Mouse (Mus musculus): Measurements from ENCODE around the gene Gmnn. TPM values are rescaled to one million over a fixed set of nuclear protein-coding genes. Genes with fewer than 3 reads are reported as not detected.

Gmnn gene
- polyA plus RNA-seq, 1 experiment from 2014 or later, result 16.5 TPM

GRCm38 (mm10) chr13:24759451-24759850 lies 2.3 kb downstream of the Gmnn start:
- H3K4me3 ChIP-seq (replicated peaks), result no peak overlapping the region
- WGBS, result 92% methylated on average over 10 of the region's 10 CpGs
- no peak for ATAC-seq (ENCODE audit: low FRiP score)
- no peaks in the 10 kb centered on the region for H3K27me3 ChIP-seq (replicated peaks)
- no peak overlapping the region for H3K27ac ChIP-seq (replicated peaks)
- no peak overlapping the region for H3K9ac ChIP-seq (replicated peaks)
- H3K4me2 ChIP-seq, result no peak overlapping the region
- peaks cover 13% of the 10 kb centered on the region for H3K4me1 ChIP-seq
- H3K9me3 ChIP-seq (replicated peaks), result no peaks in the 10 kb centered on the region
- H3K36me3 ChIP-seq, result no peaks in the 10 kb centered on the region

DNA sequence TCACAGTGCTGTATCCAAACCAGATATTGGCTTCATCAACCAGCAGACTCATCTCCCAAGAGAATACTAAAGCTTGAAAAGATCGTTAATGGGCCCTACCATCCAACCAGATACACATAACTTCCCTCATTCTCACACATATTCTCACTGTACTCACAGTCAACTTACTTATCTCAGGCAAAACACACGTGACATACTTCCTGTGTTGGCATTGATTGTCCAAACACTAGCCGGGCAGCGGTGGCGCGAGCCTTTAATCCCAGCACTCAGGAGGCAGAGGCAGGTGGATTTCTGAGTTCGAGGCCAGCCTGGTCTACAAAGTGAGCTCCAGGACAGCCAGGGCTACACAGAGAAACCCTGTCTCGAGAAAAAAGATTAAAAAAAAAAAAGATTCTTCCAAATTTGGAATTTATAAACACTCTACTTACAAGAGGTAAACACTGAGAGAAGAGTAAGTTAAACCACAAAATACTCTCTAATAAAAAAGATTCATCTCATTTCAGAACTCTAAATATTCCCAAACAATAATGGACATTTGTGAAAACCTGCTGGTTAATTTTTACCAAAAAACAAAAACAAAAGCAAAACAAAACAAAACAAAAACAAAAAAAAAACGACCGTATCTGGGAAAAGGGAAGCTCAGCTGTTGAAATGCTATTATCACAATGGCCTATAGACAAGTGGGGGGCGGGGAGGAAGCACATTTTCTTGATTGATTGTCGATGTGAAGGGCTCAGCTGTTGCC lies 3.7 kb downstream of the Gmnn start:
- no peaks in the 10 kb centered on the region for H3K36me3 ChIP-seq
- peaks cover 13% of the 10 kb centered on the region for H3K4me1 ChIP-seq
- no peak for ATAC-seq (ENCODE audit: low FRiP score)
- H3K4me2 ChIP-seq, result no peak overlapping the region
- H3K27ac ChIP-seq (replicated peaks), result no peak overlapping the region
- no peaks in the 10 kb centered on the region for H3K9me3 ChIP-seq (replicated peaks)
- H3K9ac ChIP-seq (replicated peaks), result no peak overlapping the region
- no peaks in the 10 kb centered on the region for H3K27me3 ChIP-seq (replicated peaks)
- no peak overlapping the region for H3K4me3 ChIP-seq (replicated peaks)
- WGBS, result 82% methylated on average over 12 of the region's 12 CpGs

DNA sequence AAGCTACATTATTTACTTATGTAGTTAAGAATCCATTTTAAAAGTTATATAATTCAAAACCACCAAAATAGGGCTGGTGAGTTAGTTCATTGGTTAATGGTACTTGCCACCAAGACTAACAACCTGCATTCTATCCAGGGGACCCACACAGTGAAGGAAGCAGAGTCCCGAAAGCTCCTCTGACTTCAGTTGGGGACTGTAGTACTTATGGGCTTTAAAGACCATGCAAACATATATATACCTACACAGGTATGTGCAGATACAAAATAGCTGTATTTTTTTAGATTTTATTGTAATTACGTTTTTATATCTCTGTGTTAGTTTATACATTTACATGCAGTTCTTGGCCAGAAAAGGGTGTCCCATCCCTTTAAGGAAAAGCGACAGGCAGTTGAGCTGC lies 5.0 kb downstream of the Gmnn start:
- ATAC-seq (ENCODE audit: low FRiP score), result no peak
- WGBS, result 93% methylated on average over 3 of the region's 3 CpGs

DNA sequence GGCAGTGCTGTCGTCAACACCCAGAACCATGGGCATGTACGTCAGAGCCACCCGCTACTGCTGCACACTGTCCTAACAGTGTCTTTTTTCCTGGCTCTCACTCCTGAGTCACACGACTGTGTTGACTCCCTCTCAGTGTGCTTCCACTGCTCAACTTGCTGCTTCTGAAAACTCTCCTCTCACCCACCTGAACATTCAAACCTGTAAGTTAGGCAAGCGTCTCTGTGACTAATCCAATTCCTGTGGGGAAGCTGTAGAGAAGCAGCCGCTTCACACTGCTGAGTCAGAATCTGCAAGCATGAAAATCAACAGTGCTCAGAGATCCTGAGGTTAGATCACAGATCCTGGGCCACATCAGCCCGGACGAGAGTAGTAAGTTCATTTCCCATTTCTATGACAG lies 10.3 kb downstream of the Gmnn start:
- Histone ChIP-seq H3K4me3 (replicated peaks) (no peak overlapping the region), H3K9ac (replicated peaks) (no peak overlapping the region), H3K27me3 (replicated peaks) (no peaks in the 10 kb centered on the region), H3K4me1 (no peaks in the 10 kb centered on the region), H3K9me3 (replicated peaks) (no peaks in the 10 kb centered on the region), H3K27ac (replicated peaks) (no peak overlapping the region), H3K4me2 (no peak overlapping the region), H3K36me3 (no peaks in the 10 kb centered on the region)
- ATAC-seq (ENCODE audit: low FRiP score), result no peak
- 90% methylated on average over 8 of the region's 8 CpGs for WGBS

More for the DNA sequence above, 5.0 kb downstream of the Gmnn start:
- H3K9ac ChIP-seq (replicated peaks), result no peak overlapping the region
- no peak overlapping the region for H3K4me3 ChIP-seq (replicated peaks)
- H3K4me1 ChIP-seq, result peaks cover 6% of the 10 kb centered on the region
- no peaks in the 10 kb centered on the region for H3K27me3 ChIP-seq (replicated peaks)
- H3K27ac ChIP-seq (replicated peaks), result no peak overlapping the region
- H3K36me3 ChIP-seq, result no peaks in the 10 kb centered on the region
- H3K4me2 ChIP-seq, result no peak overlapping the region
- H3K9me3 ChIP-seq (replicated peaks), result no peaks in the 10 kb centered on the region

DNA sequence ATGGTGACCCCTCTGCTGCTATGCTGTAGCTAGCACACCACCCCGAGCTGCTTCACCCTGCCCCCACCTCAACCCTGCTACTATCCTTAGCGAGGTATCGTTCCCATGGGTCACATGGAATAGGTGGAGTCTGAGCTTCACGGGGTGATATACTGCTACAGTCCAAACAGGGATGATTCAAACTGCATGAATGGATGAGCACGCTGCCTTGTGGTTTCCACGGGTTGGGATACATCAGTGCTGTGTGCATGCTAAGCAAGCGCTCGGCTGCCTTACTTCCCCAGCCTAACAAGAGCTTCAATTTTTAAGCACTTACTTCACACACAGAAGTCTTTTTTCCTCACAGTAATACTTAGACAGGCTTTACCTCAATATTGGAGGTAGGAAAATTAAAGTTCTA lies 10.9 kb downstream of the Gmnn start:
- no peak overlapping the region for H3K4me2 ChIP-seq
- H3K9ac ChIP-seq (replicated peaks), result no peak overlapping the region
- no peaks in the 10 kb centered on the region for H3K4me1 ChIP-seq
- ATAC-seq (ENCODE audit: low FRiP score), result no peak
- WGBS, result 87% methylated on average over 8 of the region's 8 CpGs
- no peak overlapping the region for H3K27ac ChIP-seq (replicated peaks)
- no peaks in the 10 kb centered on the region for H3K9me3 ChIP-seq (replicated peaks)
- no peaks in the 10 kb centered on the region for H3K27me3 ChIP-seq (replicated peaks)
- H3K4me3 ChIP-seq (replicated peaks), result no peak overlapping the region
- H3K36me3 ChIP-seq, result no peaks in the 10 kb centered on the region

DNA sequence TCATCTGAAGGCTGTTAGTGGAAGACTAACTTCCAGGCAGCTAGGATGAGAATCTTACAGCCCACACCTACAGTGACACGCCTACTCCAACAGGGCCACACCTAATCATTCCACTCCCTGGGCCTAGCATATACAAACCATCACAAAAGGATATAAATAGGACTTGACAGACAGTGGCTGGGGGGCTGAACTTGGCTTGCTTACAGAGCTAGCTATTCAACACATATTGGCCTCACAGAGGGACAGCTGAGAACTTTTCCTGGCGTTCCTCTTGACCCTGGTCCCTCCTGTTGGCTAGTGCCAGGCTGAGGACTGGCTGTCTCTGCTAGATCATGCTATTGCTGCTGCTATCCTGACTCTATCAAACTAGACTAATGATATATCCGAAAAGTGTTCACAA lies 13.9 kb downstream of the Gmnn start:
- no peaks in the 10 kb centered on the region for H3K27me3 ChIP-seq (replicated peaks)
- H3K9me3 ChIP-seq (replicated peaks), result no peaks in the 10 kb centered on the region
- 89% methylated on average over 3 of the region's 3 CpGs for WGBS
- no peak overlapping the region for H3K4me3 ChIP-seq (replicated peaks)
- no peak for ATAC-seq (ENCODE audit: low FRiP score)
- H3K4me2 ChIP-seq, result no peak overlapping the region
- no peak overlapping the region for H3K9ac ChIP-seq (replicated peaks)
- no peaks in the 10 kb centered on the region for H3K4me1 ChIP-seq
- H3K27ac ChIP-seq (replicated peaks), result no peak overlapping the region
- H3K36me3 ChIP-seq, result no peaks in the 10 kb centered on the region

- WGBS, result 64% methylated on average over 10 of the region's 10 CpGs
- Histone ChIP-seq H3K4me2 (no peak within 1 kb of the TSS), H3K27me3 (replicated peaks) (no peaks in the 10 kb centered on the region), H3K4me3 (replicated peaks) (no peak within 1 kb of the TSS), H3K27ac (replicated peaks) (no peak within 1 kb of the TSS), H3K9ac (replicated peaks) (no peak within 1 kb of the TSS), H3K4me1 (no peaks in the 10 kb centered on the region), H3K36me3 (no peaks in the 10 kb centered on the region), H3K9me3 (replicated peaks) (no peaks in the 10 kb centered on the region)
- no peak for ATAC-seq (ENCODE audit: low FRiP score)
These were observed 20.7 kb downstream of the Gmnn start, which contains the start of gene Armh2 for GRCm38 (mm10) chr13:24741028-24741427. TSS of gene Armh2 (plus strand) at chr13:24741232.

DNA sequence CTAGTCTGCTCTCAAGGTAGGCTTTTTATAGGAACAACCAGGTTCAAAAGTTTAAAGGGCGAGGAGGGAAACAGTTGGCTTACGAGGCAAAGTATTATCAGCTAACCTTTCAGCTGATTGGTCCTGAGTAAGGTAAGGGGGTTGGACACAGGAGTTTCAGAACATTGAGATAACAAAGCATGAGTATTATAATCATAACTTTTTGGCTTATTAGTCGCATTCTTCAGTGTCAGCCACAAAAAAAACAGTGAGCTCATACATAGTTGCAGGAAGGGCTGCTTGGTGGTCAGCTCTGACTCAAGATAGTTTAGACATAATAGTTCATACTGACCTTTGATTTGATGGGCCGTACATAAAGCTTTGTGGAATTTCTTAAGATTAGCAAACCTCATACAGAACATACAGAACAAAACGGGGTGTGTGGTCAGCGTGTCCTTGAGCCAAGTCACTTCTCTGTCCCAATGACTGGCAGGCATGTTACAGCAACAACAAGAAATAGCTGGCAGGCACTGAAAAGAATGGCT lies 26.1 kb downstream of the Gmnn start:
- no peaks in the 10 kb centered on the region for H3K4me1 ChIP-seq
- WGBS, result 83% methylated on average over 6 of the region's 6 CpGs
- no peaks in the 10 kb centered on the region for H3K27me3 ChIP-seq (replicated peaks)
- H3K4me3 ChIP-seq (replicated peaks), result no peak overlapping the region
- H3K4me2 ChIP-seq, result no peak overlapping the region
- ATAC-seq (ENCODE audit: low FRiP score), result no peak
- peaks cover 15% of the 10 kb centered on the region; the same call in 1 of the 2 replicates for H3K36me3 ChIP-seq
- no peak overlapping the region for H3K27ac ChIP-seq (replicated peaks)
- H3K9ac ChIP-seq (replicated peaks), result no peak overlapping the region
- H3K9me3 ChIP-seq (replicated peaks), result no peaks in the 10 kb centered on the region

DNA sequence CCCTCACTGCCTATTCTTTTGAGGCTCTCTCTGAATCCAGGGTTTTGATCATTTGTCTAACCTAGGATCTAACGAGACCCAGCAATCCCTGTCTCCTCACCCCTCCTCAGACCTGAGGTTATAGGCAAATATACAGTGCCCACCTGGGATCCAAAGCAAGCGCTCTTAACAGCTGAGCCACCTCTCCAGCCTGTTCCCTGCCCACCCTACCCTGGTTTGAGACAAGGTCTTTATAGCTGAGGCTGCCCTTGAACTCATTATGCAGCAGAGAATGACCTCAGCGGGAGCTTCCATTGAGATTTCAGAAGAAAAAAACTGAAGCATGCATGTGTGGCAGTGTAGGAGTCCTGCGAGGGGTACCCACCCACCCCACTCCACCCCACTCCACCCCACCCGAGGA lies 27.2 kb downstream of the Gmnn start:
- Histone ChIP-seq H3K4me1 (no peaks in the 10 kb centered on the region), H3K27me3 (replicated peaks) (no peaks in the 10 kb centered on the region), H3K36me3 (peaks cover 19% of the 10 kb centered on the region; the same call in 1 of the 2 replicates), H3K9me3 (replicated peaks) (no peaks in the 10 kb centered on the region), H3K4me2 (no peak overlapping the region), H3K27ac (replicated peaks) (no peak overlapping the region), H3K9ac (replicated peaks) (no peak overlapping the region), H3K4me3 (replicated peaks) (no peak overlapping the region)
- no peak for ATAC-seq (ENCODE audit: low FRiP score)
- WGBS, result 80% methylated on average over 5 of the region's 5 CpGs

DNA sequence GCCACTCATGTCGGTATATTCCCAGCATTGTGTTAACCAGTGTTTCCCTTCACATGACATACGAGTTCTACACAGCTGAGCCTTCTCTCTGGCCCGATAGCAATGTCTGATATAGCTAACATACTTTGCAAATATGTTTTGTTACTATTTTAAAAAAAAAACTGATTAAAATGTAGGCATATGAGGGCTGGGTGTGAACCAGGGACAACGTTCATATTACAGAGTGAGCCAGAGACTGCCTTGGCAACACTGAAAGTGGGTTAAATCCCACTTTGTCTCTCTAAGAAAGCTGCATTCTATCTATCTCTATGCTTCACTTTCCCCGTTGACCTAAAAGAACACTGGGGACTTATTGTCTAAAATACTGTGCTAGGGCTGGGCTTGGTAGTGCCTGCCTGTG lies 32.6 kb downstream of the Gmnn start:
- Histone ChIP-seq H3K27me3 (replicated peaks) (no peaks in the 10 kb centered on the region), H3K27ac (replicated peaks) (no peak overlapping the region), H3K4me3 (replicated peaks) (no peak overlapping the region), H3K4me2 (no peak overlapping the region), H3K4me1 (no peaks in the 10 kb centered on the region), H3K9me3 (replicated peaks) (no peaks in the 10 kb centered on the region), H3K36me3 (peaks cover 20% of the 10 kb centered on the region; the same call in 1 of the 2 replicates), H3K9ac (replicated peaks) (no peak overlapping the region)
- 94% methylated on average over 5 of the region's 5 CpGs for WGBS
- no peak for ATAC-seq (ENCODE audit: low FRiP score)

- Histone ChIP-seq H3K36me3 (peaks cover 15% of the 10 kb centered on the region; the same call in 1 of the 2 replicates), H3K9ac (replicated peaks) (no peak overlapping the region), H3K4me2 (0 out of 2 replicates have a peak overlapping the region, but pooled peaks have one; percentile 6), H3K9me3 (replicated peaks) (no peaks in the 10 kb centered on the region), H3K27me3 (replicated peaks) (no peaks in the 10 kb centered on the region), H3K27ac (replicated peaks) (no peak overlapping the region), H3K4me1 (no peaks in the 10 kb centered on the region), H3K4me3 (replicated peaks) (no peak overlapping the region)
- no peak for ATAC-seq (ENCODE audit: low FRiP score)
- WGBS, result 58% methylated on average over 4 of the region's 4 CpGs
These were observed 37.3 kb downstream of the Gmnn start for GRCm38 (mm10) chr13:24724395-24724759.

GRCm38 (mm10) chr13:24723699-24724394 lies 37.9 kb downstream of the Gmnn start:
- Histone ChIP-seq H3K4me1 (no peaks in the 10 kb centered on the region), H3K27ac (replicated peaks) (no peak overlapping the region; the same call in 1 of the 2 replicates), H3K4me2 (no peak overlapping the region), H3K4me3 (replicated peaks) (no peak overlapping the region), H3K27me3 (replicated peaks) (no peaks in the 10 kb centered on the region), H3K36me3 (peaks cover 17% of the 10 kb centered on the region; the same call in 1 of the 2 replicates), H3K9me3 (replicated peaks) (no peaks in the 10 kb centered on the region), H3K9ac (replicated peaks) (no peak overlapping the region)
- no peak for ATAC-seq (ENCODE audit: low FRiP score)
- WGBS, result 47% methylated on average over 8 of the region's 8 CpGs

Measured in neural tube, embryonic 15.5 days (tissue).